Mouse (Mus musculus) adrenal gland, adult 8-10 months (tissue): Measurements from ENCODE around the gene P3h1. TPM values are rescaled to one million over a fixed set of nuclear protein-coding genes. Genes with fewer than 3 reads are reported as not detected.
"Not testable (repeated sequence)": the region's sequence is repeated elsewhere in the genome, so short reads cannot be mapped to it uniquely, and the experiment has no call there.

Experiments used
- DNase-seq: peaks from one replicate; pipeline ENCODE4 v3.0.0; 2022
- total RNA-seq, 4 experiments: library from RNA; stranded (reverse); gene quantifications; 2 replicates each; pipeline ENCODE4 v1.2.4; 2022

The P3h1 gene
- total RNA-seq, 4 experiments from 2014 or later = 26.1 to 35.2 (median 28.6) TPM

DNA sequence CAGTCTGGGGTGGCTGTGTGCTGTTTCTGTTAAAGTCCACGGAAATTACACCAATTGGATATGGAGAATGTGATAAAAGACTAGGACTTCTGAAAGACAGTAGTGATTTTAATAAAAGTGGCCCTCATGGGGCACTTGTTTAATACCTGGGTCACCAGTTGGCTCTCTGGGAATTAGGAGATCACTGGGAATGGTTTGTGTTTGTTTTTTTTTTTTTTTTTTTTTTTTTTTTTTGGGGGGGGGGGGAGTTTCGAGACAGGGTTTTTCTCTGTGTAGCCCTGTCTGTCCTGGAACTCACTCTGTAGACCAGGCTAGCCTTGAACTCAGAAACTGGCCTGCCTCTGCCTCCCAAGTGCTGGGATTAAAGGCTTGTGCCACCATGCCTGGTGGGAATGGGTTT, 43.0 kb downstream of the P3h1 start:
- no peak for DNase-seq

DNA sequence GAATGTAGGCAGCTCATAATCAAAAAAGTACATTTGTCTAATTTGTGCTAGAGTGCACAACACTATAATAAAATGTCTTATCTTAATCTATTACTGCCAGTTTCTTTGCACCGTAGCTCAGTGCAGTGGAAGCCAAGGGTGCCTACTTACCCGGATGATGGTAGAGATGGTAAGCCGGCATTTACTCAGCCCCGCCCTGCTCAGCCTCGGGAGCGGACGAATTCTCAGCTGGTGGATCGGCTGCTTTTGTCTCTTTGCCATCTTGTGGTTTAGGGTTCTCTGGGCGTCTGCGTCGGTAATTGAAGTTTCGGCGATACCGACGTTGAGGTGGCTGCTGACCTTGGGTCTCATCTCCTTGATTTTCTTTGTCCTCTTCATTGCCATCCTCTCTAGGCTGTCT, 46.1 kb downstream of the P3h1 start:
- DNase-seq = not testable (repeated sequence)

DNA sequence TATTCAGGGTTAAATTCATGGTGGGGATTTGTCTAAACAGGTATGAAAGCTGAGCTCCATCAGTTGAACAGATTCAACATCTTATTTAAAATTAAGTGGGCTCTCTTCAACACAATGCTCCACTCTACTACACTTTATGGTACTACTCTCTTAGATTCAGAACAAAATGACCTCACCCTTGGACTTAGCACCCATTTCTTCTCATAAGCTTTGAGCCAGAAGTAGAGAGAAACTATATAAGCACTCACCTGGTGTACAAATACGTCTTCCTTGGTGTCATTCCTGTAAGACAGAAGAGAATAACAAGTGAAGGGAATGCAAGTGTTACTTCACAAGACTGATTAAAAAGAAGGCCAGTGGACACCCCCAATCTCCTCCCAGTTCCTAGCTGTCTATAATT, 52.1 kb downstream of the P3h1 start:
- no peak for DNase-seq

DNA sequence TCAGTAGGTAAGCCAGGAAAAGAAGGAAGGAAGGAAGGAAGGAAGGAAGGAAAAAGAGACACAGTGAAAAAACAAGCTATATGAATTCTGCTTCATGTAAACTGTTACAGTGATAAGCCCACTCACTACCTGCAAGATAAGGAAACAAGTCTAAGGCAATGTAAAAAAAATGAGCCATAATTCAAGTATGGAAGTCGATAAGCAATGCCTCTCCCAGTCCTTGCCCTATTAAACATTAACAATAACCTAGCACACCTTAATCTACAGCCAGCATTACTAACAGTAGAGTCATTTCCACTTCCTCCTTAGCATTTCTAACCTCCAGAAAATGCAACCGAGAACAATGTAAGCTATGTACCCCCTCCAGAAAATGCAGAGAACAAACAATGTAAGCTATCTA, 52.6 kb downstream of the P3h1 start:
- DNase-seq = no peak

DNA sequence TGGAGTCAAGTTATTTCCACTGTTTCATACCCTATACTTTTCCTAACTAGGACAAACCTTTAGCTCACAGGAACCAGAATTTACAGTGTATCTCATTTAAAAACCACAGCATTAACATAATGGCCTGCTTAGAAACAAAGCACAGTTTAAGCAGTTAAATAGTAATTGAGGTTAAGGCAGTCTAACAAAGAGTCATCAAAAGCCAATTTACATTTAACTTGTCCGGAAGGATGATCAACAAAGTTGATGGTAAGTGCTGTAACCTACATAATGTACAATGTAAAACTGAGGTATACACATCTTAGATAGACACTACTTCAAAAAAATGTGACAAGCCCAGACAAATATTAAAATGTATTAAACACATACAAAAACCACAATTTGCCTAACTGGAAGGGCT, 59.2 kb downstream of the P3h1 start:
- DNase-seq = no peak

DNA sequence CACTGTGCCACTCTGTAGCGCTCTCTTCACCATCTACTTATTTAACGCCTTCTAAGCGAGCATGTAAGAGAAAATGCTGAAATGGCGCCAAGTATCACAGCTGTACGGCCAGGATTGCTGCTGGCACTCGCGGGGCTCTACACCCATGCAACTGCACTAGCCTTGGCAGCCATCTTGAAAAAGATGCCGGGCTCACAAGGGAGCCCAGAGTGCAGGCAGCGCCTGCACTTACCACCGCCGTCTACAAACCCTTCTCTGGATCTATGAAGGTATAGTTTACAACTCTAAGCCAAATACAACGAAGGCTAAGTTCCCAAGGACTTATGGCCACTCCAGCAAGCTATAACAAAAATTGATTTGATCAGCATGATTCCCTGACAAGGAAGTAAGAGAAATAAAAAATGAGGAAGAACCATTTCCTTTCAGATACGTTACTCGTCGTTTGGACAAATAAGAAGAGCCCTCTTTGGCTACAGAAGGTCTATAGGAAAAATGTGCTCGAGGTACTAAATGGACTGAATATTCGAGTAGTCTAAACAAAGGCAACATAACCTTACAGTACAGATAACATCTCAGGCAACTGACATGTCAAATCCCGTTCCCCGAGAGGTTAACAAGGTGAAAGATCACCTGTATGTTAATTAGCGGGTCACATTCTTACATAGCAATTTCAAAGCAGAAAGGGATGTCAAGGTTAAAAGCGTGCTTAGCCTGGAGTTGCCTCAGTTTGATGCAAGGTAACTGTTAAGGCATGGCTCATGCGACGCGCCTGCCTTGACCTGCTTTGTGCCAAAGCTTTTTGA, 60.3 kb downstream of the P3h1 start:
- DNase-seq = peak; percentile 38

DNA sequence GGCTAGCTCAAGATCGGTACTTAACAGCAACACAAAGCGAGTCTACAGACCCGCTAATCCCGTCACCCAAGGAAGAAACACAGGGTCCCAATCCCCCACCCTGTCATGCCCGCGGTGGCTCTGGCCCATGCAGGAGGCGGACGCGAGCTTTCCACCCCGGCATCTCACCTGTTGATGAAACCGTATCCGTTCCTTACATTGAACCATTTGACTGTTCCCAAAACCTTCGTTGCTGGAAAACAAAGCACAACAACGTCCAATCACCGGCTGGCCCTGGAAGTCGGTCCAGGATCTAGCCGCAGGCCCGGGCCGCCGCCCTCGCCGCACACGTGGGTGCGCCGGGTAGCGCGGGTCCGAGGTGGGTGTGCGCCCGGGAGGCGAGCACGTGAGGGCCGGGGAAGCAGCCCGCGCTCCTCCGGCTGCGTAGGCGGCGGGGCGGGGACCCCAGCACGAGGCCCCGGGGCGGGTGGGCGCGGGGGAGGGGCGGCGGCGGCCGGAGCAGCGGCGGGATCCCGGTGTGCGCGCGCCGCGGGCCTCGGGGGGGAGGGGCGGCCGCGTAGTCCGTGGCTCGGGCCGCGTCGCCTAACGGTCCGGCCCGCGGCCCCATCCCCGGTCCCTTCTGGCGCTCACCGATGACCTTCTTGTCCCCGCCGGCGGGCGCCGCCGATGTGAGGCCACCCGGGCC, 61.0 kb downstream of the P3h1 start:
- DNase-seq = peak; percentile 28

DNA sequence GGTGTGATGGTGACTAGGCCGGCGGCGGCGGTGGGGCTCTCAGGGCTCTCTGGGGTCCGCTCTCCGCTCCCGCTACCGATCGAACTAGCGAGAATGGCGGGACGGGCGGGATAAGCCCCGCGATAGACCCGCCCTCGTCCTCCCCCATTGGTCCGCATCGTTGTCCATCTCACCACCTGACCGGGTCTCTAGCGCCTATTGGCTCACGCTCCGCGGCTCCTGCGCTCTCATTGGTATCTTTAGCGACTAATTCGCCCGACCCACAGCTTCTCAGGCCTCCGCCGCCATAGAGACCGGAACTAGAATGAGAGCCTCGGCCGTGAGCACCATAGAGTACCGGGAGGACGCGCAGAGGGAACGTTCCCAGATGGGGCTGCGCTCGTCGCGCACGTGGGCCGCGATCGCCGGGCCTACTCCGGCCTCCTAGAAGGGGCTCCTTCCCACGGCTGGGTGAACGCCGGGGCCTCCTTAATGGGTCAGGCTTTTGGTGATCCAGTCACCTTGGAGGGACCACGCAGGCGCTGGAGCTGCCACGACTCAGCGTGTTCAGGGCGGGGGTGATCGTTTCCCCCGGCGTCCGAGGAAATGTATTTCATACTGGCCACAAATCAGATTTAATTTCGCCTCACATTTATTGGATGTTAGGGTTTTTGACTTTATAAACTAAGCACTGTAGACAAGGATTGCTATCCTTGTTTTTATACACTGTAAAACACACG, 61.9 kb downstream of the P3h1 start, which contains the start of gene Ybx1:
Gene Ybx1, minus strand, starts transcription at position 190 of the 719 bp plus-strand sequence.
- peak; percentile 99 for DNase-seq

DNA sequence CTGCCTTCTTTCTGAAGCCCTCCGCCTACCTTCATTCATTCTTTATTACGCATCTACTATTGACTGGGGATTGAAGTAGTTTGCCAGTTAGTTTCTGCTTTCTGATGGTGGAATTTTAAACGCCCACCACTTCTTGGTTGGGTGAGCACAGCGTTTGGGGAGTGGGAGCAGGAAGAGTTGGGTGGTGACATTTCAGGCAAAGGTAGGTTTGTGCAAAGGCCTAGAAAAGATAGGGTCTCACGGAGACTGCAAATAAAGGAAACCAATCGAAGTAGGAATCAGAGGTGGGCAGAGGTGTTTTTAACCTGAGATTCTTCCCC, 62.4 kb downstream of the P3h1 start:
- no peak for DNase-seq

DNA sequence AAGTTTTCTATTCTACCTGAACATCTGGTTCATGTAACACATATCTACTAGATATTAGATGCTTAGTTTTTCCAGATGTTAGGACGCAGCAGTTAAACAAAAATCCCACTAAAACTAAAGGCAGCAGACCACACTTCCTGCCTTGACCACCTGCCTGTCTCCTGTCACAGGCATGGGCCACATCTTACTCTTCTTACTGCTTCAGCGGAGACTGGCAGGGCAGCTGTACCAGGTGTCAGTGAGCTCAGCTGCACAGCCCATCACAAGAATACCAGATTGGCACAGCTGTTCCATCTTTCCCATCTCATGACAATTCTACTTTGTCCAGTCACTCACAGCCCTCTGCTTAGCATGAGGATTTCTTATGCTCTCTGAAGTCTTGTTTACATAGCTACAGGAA, 64.6 kb downstream of the P3h1 start:
- no peak for DNase-seq

Other genes with a start within 250 kb of the P3h1 start
- 10 to 100 TPM; 22.2 to 27.9 (median 26.0) TPM for gene Slc2a1, start 124.2 kb upstream of the P3h1 start, total RNA-seq
- 10 to 100 TPM; 11.7 to 14.2 (median 12.9) TPM for gene Zfp691, start 58.7 kb upstream of the P3h1 start, total RNA-seq
- gene Ermap, start 42.9 kb upstream of the P3h1 start, total RNA-seq = under 1 TPM; 0.06 to 0.87 (median 0.39) TPM
- gene Svbp, start 37.6 kb upstream of the P3h1 start, total RNA-seq = 10 to 100 TPM; 15.8 to 25.3 (median 17.1) TPM
- under 1 TPM in 2 of 4 experiments, not detected in 2; 0.30 to 0.62 TPM for gene Tmem269, start 14.7 kb upstream of the P3h1 start, total RNA-seq
- 10 to 100 TPM; 19.4 to 42.9 (median 27.2) TPM for gene AU022252, start 203 bp upstream of the P3h1 start, total RNA-seq
- under 1 TPM in 3 of 4 experiments, not detected in 1; 0.06 to 0.40 (median 0.28) TPM for gene Cldn19, start 22.5 kb downstream of the P3h1 start, total RNA-seq
- gene Ybx1, start 61.7 kb downstream of the P3h1 start, total RNA-seq = 100 to 1,000 TPM; 443 to 619 (median 512) TPM
- gene Ppih, start 87.6 kb downstream of the P3h1 start, total RNA-seq = 10 to 100 TPM; 17.7 to 25.4 (median 24.3) TPM
- gene Ccdc30, start 182.6 kb downstream of the P3h1 start, total RNA-seq = 10 to 100 TPM; 15.6 to 33.1 (median 20.5) TPM
- 10 to 100 TPM; 47.3 to 58.1 (median 49.5) TPM for gene Ppcs, start 189.5 kb downstream of the P3h1 start, total RNA-seq
- gene Zmynd12, start 189.9 kb downstream of the P3h1 start, total RNA-seq = 1 to 10 TPM; 3.7 to 9.4 (median 6.6) TPM